Mouse (Mus musculus) c-Kit-positive CD71-positive TER-119-negative erythroid progenitor cells, embryonic 14.5 days (primary cell): ENCODE results near the gene Manea.
"Not testable (repeated sequence)": the region's sequence is repeated elsewhere in the genome, so short reads cannot be mapped to it uniquely, and the experiment has no call there.

Source experiments
- DNase-seq: peaks from one replicate; pipeline ENCODE4 v3.0.0-alpha.2; 2013; ENCODE audit warnings: low read depth

Manea gene

DNA sequence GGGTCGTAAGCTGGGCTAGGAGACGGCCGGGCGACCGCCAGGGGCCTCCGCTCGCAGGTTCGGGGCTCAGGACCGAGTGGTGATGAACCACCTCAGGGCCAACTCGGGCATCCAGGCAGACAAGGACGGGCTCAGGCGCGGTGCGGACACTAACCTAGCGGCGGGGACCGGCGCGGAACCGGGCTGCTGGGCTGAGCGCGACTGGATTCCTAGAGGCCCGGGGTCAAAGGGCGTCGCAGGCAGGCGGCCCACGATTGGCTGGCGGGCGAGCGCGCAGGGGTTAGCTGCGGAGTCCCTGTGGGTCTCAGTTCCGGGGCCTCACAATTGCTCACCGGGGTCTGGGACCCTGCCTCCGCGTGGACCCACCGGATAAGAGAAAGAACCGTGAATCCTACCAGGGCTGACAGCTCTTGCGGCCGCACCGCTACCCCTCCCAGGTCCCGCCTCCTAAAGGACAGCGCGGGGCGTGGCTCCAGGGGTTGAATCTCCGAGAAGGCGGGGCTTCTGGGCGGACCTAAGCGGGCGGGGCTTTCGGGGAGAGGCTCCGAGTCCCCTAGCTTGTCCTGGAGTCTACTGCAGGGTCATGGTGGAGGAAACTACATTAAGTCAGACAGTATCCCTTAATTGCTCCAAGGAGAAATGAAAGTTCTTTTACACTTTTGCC is at the start of gene Manea:
Manea (minus strand) TSS at position 449 of the 664 bp plus-strand sequence.
- peak; percentile 85 for DNase-seq

DNA sequence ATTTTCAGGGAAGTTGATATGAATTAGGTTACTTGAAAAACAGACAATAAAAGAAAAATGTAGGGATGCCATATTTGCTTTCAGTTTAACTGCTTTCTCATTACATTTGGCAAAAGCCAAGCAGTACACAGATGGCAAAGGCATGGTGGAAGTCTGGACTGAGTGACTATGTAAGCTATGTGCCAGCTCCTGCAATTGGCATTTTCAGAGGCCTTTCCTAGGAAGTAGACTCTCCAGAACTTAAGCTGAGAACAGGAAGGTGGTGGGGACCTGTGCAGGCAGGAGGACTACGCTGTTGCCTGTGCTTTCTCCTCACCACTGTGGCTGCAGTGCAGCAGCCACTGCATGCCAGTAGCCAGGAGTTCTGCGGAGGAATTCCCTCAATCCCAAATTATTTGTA is 7.9 kb upstream of the Manea start:
- DNase-seq: no peak

DNA sequence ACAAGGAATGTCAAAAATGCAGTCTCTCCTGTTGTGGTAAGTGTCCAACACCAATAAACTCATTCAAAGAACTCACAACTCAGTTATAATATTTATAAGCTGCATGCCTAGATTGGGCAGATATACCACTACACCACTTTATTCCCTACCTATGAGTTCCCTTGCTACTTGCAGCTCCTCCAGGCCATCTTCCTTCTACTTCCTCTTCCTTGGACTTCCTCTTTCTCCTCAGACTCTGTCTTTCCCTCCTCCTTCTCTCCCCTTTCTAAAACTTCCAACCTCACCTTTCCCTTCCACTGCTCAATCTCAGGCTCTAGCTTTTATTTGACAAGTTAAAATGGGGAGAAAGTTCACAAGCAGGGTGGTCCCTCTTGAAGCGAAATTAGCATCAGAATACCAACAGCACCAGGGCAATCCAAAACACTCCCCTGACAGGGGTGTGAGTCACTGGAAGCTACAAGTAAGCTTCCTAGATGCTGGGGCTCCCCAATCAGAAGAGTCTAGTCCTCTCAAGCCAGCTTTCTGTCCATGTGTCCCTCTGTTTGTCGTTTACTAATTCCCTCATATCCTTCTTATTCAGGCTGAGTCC is 7.0 kb upstream of the Manea start:
- no peak for DNase-seq

DNA sequence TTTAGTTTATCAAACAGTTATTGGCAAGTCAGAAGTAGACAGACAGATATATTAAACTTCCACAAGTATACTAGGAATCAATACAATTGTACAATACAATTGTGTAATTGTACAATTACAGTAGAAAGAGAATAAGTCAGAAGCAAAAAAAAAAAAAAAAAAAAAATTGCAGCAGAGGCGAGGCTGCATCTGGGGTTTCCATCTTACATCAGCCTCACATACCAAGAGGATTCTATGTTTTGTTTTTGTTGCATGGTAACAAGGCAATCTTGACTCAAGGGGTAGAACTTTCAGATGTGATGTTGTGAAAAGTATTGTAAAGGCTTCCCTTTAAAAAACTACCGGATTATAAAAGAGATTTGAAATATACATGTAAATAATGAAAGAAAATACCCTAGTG is 548 bp upstream of the Manea start:
- peak; percentile 3 for DNase-seq

DNA sequence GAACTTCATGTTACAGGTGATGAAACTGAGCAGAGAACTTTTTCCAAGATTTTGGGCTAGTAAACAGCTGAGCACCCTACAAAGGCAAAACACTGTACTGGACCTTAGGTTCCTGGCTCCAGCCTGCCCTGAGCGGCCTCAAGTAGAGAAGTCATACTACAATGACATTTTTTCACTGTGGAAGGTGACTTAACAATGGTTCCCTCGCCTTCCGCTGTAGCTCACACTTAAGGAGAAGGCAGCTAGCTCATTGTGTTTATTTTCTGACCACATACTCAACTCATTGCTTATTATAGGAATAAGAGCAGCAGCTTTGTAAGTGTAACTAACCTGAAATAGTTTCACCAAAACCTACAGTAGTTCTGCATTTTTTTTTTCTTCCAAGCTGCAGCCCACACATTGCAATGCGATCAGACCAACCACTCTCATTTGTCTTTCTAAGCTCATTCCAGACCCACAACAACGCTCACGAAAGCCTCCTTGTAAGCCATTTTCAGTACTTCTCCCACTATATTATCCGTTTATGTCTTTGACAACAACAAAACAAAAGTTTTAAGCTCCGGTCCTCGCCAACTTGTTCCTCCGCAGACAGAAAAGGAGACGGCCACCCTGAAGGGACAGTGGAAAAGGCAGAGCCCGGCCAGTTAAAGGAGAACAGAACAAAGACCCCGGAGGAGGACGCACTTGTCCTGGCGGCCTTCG is 799 bp downstream of the Manea start:
- peak; percentile 19 for DNase-seq

DNA sequence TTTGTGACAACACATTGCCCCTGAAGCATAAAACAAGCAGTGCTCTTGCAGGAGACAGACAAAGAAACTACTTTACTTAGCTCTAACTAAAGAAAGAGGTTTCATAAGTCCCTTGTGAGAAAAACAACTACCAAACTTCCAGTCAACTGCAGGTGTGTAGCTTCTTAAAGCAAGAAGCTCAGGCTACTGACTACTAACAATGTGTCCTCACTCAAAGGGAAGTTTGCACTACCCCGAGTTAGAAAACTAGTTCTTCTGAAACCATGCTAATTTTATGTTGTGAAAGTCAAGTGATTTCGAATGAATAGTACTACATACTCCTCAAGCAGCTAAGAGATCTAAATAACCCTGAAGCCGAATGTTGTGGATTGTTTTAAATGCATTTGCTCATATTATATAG is 1.6 kb downstream of the Manea start:
- DNase-seq: no peak

DNA sequence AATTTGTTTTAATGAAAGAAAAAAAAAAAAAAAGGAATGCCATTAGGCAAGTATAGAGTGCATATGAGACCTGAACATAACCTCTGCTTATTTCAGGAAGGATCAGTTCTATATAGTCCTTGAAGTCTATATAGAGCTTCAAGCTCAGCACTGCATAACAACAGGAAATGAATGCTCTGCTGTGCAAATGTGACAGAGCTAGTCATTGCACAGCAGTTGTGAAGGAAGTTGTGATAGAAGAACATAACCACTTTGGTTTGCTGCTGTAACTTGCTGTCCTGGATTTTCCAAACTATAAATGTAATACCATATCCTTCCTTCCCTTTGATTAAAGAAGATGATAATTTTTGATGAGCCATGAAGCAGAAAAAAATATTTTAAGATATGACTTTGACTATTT is 4.3 kb downstream of the Manea start:
- no peak for DNase-seq

DNA sequence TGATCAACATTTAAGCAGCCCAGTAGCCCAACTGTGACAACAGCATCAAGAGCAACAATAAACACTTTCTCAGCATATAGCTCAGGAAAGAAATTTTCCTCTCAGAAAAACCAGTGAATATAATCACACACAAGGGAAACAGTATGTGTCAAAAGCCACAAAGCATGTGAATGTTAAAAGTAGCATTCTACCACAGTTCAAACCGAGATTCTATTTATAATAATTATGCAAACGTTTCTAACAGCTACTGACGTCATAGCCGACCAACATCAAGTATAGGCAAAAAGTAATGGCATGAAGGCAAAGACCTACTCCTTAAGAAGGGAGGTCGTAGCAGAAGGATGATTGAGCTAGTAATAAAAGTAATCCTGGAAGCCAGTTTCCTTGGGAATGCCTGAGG is 8.1 kb downstream of the Manea start:
- no peak for DNase-seq

DNA sequence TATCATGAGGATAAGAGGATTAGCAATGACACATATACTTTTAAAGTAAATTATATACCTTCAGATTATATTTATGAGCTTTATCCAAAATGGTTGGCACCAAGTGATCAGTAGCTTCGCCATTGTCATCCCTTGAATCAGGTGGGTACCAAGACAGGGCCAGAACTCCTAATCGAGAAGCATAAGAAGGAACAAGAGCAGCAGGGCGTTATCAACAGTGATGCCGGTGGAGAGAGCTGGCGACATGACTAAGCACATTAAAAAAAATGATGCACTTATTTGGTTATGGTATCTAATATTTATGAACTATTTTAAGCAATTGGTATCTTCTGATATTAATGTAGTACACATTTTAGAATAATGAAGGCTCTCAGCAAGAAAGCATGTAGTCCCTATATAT is 10.1 kb downstream of the Manea start:
- no peak for DNase-seq

DNA sequence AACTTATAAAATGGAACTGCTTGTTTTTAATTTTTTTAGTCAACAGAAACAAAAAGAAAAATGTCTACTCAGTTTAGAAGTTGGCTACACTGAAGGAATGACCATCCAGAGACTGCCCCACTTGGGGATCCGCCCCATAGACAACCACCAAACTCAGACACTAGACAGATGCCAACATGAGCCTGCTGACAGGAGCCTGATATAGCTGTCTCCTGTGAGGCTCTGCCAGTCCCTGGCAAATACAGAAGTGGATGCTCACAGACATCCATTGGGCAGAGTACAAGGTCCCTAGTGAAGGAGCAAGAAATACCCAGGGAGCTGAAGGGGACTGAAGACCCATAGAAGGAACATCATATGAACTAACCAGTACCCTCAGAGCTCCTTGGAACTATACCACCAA is 42.0 kb downstream of the Manea start:
- not testable (repeated sequence) for DNase-seq

DNA sequence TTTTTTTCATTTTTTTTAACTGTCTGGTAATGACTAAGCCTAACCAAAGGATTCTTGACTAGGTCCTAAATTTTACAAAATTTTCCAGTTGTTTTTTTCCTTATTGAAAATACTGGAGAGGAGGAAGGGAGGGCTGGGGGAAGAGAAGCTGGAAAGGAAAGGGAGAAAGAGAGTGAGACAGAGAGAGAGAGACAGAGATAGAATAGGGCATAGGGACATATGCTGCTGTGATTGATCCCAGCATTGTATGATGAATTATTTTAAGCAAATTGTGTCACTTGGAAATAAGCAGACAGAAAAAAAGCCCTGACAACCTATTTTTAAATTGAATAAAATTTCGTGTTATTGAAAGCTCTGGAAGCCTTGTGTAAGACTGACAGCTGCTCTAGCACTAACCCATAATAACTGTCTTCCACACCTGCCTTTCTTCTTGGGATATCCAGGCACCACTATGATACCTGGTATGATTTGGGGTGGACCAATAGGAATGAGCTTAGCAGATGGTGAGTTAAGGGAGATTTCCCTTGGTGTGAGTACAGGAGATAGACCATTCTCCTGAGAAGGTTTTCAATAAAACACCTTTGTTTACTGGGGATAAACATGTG is 69.5 kb downstream of the Manea start:
- no peak for DNase-seq

DNA sequence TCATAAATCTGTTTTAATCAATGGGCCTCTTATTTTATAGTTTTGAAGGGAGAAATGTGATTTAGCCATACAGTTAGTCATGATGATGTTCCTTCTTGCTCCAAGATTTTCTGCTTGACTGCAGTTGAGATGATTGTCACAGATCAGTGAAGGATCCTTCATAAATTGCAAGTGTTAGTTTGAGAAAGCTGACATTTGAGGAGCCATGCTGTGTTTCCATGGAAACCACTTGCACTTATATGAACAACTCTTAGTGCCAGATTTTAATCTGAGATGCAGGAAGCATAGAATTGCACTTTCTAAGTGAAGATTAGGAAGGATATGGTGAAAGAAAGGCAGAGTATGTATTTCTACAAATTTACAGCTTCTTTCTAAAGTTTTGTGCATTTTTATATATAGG is 70.4 kb downstream of the Manea start:
- no peak for DNase-seq

DNA sequence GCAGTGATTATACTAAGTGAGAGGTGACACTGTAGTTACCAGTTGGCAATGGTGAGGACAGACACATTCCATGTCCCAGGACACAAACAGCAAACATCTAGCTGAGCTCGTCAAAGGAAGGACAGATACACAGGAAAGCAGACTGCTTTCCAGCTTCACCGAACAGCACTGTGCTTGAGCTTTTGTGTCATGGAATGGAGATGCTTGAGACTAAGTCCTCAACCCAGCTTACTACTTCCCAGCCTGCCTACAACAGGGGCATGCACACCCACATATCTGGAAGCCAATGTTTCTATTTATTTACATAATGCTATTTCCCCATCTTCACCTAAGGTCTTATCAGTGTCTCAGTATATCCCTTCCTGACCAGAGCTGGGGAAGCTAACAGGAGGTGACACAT is 70.9 kb downstream of the Manea start:
- DNase-seq: no peak
